Mouse (Mus musculus) forebrain, embryonic 16.5 days (tissue): ENCODE data around the gene Zfp981. TPM values are rescaled to one million over a fixed set of nuclear protein-coding genes. Genes with fewer than 3 reads are reported as not detected.
"Not testable (repeated sequence)": the region's sequence is repeated elsewhere in the genome, so short reads cannot be mapped to it uniquely, and the experiment has no call there.

ENCODE experiments used
- ATAC-seq: fragments of 200-750 bp; cut with Nextera tagmentation; 2 replicates; pipeline ENCODE4 v1.8.0; 2017; ENCODE audit warnings: mild to moderate bottlenecking, moderate library complexity
- H3K27ac ChIP-seq: fragments of 300-500 bp; sonication (generic); 2 replicates; pipeline ENCODE4 v1.5.1; 2014; ENCODE audit warnings: low read length, control low read depth
- H3K27me3 ChIP-seq: fragments of 300-500 bp; sonication (generic); replicated peaks from 2 replicates; pipeline ENCODE4 v1.6.1; 2014; ENCODE audit warnings: low read length; ENCODE audit not compliant: control insufficient read depth, insufficient read depth
- H3K36me3 ChIP-seq: fragments of 300-500 bp; sonication (generic); 2 replicates; pipeline ENCODE4 v1.6.1; 2014; ENCODE audit not compliant: control insufficient read depth, insufficient read depth
- H3K4me1 ChIP-seq: fragments of 300-500 bp; sonication (generic); replicated peaks from 2 replicates; pipeline ENCODE4 v1.6.1; 2014; ENCODE audit warnings: low read length; ENCODE audit not compliant: control insufficient read depth, insufficient read depth
- H3K4me2 ChIP-seq: fragments of 300-500 bp; sonication (generic); 2 replicates; pipeline ENCODE4 v1.6.1; 2014; ENCODE audit warnings: mild to moderate bottlenecking, low read length, control low read depth
- H3K4me3 ChIP-seq: fragments of 300-500 bp; sonication (generic); replicated peaks from 2 replicates; pipeline ENCODE4 v1.5.1; 2014; ENCODE audit warnings: mild to moderate bottlenecking, low read length, control low read depth
- H3K9ac ChIP-seq: fragments of 300-500 bp; sonication (generic); replicated peaks from 2 replicates; pipeline ENCODE4 v1.6.1; 2014; ENCODE audit warnings: low read depth, low read length, control low read depth
- H3K9me3 ChIP-seq: fragments of 300-500 bp; sonication (generic); 2 replicates; pipeline ENCODE4 v1.6.1; 2016; ENCODE audit warnings: low read length; ENCODE audit not compliant: control insufficient read depth
- WGBS: fragments of 180-500 bp; shearing (Covaris S2); extraction: QIAGEN DNeasy Blood & Tissue Kit; methylation state at CpG from one replicate; pipeline ENCODE4 v1.1.7; 2014; 5-methylcytosine and 5-hydroxymethylcytosine counted together
- polyA plus RNA-seq: library from polyadenylated mRNA; unstranded; fragments of >200 nt; fragmentation: Nextera tagmentation; extraction: Ambion mirVana; gene quantifications from 2 replicates; pipeline ENCODE4 v1.2.1, GENCODE M21; 2015

Zfp981 gene
- polyA plus RNA-seq, 1 experiment from 2014 or later: 0.14 TPM

DNA sequence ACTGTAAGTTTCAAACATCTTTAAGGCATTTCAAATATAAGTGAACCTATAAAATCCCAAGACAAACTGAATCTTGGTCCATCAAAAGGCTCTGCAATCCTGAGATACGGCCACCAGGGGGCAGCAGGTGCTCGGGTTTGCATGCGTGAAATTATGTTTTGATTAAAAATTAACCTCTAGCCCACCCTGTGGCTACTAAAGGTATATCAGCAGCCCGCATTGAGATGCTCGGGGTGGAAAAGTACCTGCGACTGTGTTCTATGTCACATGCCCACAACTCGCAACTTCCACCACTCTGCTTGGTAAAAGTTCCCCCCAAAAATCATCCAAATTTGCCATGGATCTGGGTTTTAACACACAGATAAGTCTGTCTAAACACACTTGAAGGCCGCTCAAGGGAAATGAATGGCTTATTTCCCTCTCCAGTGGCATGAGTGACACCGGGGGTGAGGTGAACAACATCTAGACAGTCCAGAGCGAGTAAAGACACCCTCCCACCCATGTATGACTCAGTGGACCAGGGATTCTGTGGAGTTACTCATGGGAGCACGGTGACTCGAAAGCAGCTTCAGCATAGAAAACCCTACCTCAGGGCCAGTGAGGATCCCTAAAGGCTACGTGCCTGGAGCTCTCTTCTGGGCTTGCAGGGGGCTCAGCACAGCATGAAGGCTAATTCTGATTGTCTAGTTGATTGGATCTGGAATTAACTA is 18.1 kb upstream of the Zfp981 start:
- ATAC-seq, H3K4me1 ChIP-seq, H3K4me2 ChIP-seq, H3K9ac ChIP-seq, H3K27ac ChIP-seq, H3K36me3 ChIP-seq, H3K4me3 ChIP-seq, H3K27me3 ChIP-seq: not testable (repeated sequence)
- H3K9me3 ChIP-seq: peaks cover 54% of the 10 kb centered on the region
- WGBS: 75% methylated on average over 13 of the region's 13 CpGs

DNA sequence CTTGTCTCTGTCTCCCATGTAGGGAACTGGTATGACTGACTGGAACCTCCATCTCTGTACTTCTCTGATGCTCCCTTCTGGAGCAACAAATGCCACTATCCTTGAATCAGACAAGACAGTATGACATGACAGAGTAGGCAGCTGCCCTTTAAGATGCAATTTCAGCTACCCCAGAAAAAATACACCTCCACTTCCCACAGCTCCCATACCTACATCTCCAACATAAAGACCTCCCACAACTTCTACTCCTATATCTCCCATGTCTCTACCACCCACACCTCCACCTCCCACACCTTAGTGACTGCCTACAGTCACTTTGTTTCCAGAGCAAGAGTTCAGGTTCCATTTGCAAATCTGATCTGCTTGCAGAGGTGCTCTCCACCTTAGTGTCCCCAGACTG is 17.2 kb upstream of the Zfp981 start:
- not testable (repeated sequence) for H3K4me2 ChIP-seq, H3K9ac ChIP-seq, H3K36me3 ChIP-seq, H3K4me3 ChIP-seq, H3K27ac ChIP-seq, H3K27me3 ChIP-seq, H3K4me1 ChIP-seq, ATAC-seq
- H3K9me3 ChIP-seq: peaks cover 54% of the 10 kb centered on the region

- ATAC-seq, H3K36me3 ChIP-seq, H3K4me1 ChIP-seq, H3K4me2 ChIP-seq, H3K27me3 ChIP-seq, H3K27ac ChIP-seq, H3K4me3 ChIP-seq, H3K9ac ChIP-seq: not testable (repeated sequence)
- WGBS: 73% methylated on average over 6 of the region's 6 CpGs
- peaks cover 53% of the 10 kb centered on the region for H3K9me3 ChIP-seq
Observed at GRCm38 (mm10) chr4:146485183-146485939, 16.5 kb upstream of the Zfp981 start.

DNA sequence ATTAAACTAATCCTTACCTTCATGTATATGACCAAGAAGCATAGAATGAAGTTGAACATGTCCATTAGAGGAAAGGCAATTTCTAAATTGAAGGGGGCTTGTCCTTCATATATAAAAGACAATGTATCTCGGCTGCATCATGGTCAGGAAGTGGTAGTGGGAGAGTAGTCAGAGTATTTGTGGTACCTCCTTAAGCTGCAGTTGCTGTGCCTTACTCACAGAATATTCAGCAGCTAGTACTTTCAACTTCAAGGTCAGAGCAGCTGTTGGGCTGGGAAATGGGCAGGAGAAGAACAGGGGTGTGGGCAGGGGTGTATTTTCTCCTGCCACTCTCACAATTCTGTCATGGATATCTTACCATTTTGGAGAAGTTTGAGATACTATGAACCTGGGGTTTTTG is 15.1 kb upstream of the Zfp981 start:
- H3K9me3 ChIP-seq: peaks cover 47% of the 10 kb centered on the region
- not testable (repeated sequence) for H3K27me3 ChIP-seq
- WGBS: 71% methylated on average over 1 of the region's 1 CpGs

GRCm38 (mm10) chr4:146489196-146489595 is 12.6 kb upstream of the Zfp981 start:
- not testable (repeated sequence) for H3K27me3 ChIP-seq, ATAC-seq, H3K9ac ChIP-seq, H3K4me3 ChIP-seq, H3K4me1 ChIP-seq, H3K27ac ChIP-seq, H3K36me3 ChIP-seq, H3K4me2 ChIP-seq
- 80% methylated on average over 4 of the region's 4 CpGs for WGBS
- peaks cover 44% of the 10 kb centered on the region for H3K9me3 ChIP-seq

More for the DNA sequence above, 15.1 kb upstream of the Zfp981 start:
- H3K4me1 ChIP-seq, H3K27ac ChIP-seq, H3K36me3 ChIP-seq, ATAC-seq, H3K4me2 ChIP-seq, H3K9ac ChIP-seq, H3K4me3 ChIP-seq: not testable (repeated sequence)

DNA sequence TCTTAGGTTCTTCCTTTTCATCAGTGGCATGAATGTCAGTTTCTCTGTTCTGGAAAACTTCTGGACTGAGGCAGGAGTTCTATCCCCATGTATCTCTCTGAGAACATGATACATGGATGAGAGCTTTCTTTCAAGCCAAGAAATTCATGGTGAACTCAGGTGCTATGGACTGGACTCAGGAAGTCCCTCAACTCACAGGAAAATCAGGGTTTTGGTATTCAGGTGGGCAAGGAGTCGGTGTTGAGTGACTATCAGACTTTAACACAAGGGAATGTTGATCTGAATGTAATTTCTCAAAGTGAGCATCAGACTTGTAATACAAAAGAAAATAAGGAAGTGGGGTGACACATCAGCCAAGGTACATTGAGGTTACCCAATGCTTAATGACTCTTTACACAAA is 9.8 kb upstream of the Zfp981 start:
- H3K27ac ChIP-seq, H3K4me2 ChIP-seq, H3K4me1 ChIP-seq, H3K27me3 ChIP-seq, H3K4me3 ChIP-seq, ATAC-seq, H3K9ac ChIP-seq, H3K36me3 ChIP-seq: not testable (repeated sequence)
- H3K9me3 ChIP-seq: peaks cover 41% of the 10 kb centered on the region
- WGBS: 75% methylated on average over 1 of the region's 1 CpGs

- Histone ChIP-seq H3K4me1 (no peaks in the 10 kb centered on the region), H3K36me3 (no peaks in the 10 kb centered on the region), H3K9me3 (peaks cover 43% of the 10 kb centered on the region), H3K27ac (no peak overlapping the region), H3K4me3 (no peak overlapping the region), H3K9ac (no peak overlapping the region), H3K4me2 (no peak overlapping the region), H3K27me3 (no peaks in the 10 kb centered on the region)
- ATAC-seq: no peak
Observed at GRCm38 (mm10) chr4:146492439-146492838, 9.4 kb upstream of the Zfp981 start.

GRCm38 (mm10) chr4:146492851-146493250 is 9.0 kb upstream of the Zfp981 start:
- no peaks in the 10 kb centered on the region for H3K4me1 ChIP-seq
- H3K4me3 ChIP-seq: no peak overlapping the region
- no peak overlapping the region for H3K27ac ChIP-seq
- no peaks in the 10 kb centered on the region for H3K36me3 ChIP-seq
- H3K9me3 ChIP-seq: peaks cover 47% of the 10 kb centered on the region
- no peak overlapping the region for H3K9ac ChIP-seq
- WGBS: 45% methylated on average over 1 of the region's 1 CpGs
- no peak overlapping the region for H3K4me2 ChIP-seq
- ATAC-seq: no peak
- H3K27me3 ChIP-seq: no peaks in the 10 kb centered on the region

DNA sequence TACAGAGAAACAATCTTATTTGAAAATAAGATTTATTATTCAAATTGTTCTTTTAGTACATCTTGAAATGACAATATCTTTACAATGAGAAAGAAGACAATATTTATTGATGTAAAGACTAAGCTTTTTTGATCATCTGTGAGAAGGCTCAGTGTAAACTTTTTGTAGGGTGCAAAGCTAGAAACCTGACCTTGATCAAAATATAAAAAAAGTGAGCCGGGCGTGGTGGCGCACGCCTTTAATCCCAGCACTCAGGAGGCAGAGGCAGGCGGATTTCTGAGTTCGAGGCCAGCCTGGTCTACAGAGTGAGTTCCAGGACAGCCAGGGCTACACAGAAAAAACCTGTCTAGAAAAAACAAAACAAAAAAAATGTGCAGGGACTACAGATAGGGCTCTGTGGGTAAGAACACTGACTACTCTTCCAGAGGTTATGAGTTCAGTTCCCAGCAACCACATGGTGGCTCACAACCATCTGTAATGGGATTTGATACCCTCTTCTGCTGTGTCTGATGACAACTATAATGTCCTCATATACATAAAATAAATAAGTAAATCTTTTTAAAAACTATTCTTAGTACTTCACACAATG is 8.4 kb upstream of the Zfp981 start:
- peaks cover 50% of the 10 kb centered on the region for H3K9me3 ChIP-seq
- H3K4me1 ChIP-seq, H3K36me3 ChIP-seq, H3K4me2 ChIP-seq, ATAC-seq, H3K27me3 ChIP-seq, H3K9ac ChIP-seq, H3K27ac ChIP-seq, H3K4me3 ChIP-seq: not testable (repeated sequence)
- 87% methylated on average over 6 of the region's 6 CpGs for WGBS
